Mouse (Mus musculus): ENCODE results near the gene Prox1. TPM values are rescaled to one million over a fixed set of nuclear protein-coding genes. Genes with fewer than 3 reads are reported as not detected.
A peak's percentile ranks its signal among the peaks of the same experiment; 100 is the strongest.

Gene Prox1
- total and polyA plus RNA-seq, 2 experiments: 20.1 to 23.0 TPM

DNA sequence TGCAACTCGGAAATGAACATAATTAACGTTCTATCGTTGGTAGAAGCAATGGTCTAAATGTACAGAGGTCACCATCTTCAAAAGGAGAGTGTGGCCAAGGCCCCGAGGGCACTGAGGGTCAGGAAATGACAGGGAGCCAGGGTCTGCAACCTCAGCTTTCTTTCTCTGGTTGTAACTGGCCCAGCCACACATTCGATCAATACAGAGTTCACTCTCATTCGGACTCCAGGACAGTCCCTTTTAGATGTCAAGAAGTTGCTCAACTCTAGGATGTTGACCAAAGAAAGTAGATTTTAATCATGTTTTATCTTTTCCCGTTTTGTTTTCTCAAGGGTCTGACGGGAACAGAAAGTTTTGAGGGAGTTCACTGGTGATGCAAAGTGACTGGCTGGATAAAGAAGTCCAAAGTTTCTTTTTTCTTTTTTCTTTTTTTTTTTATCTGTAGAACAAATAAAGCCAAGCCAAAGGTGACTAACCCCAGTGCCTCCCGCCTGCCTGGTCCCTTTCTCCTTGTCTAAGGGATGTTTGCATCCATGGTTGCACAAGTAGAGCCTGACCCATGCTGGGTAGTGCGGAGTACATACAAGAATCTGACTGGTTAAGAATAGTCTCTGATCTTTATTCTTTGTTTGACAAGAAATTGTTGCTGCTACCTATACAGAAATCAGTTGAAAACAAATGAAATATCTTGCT, 34.0 kb upstream of the Prox1 start:
- H3K27ac ChIP-seq (replicated peaks; ENCODE audit: insufficient read depth, low read depth, low read length): peak overlapping the region; percentile 78
- WGBS: 18% methylated on average over 10 of the region's 10 CpGs
- peak; percentile 97 for DNase-seq (ENCODE audit: extremely low read depth, low read depth, low spot score)

DNA sequence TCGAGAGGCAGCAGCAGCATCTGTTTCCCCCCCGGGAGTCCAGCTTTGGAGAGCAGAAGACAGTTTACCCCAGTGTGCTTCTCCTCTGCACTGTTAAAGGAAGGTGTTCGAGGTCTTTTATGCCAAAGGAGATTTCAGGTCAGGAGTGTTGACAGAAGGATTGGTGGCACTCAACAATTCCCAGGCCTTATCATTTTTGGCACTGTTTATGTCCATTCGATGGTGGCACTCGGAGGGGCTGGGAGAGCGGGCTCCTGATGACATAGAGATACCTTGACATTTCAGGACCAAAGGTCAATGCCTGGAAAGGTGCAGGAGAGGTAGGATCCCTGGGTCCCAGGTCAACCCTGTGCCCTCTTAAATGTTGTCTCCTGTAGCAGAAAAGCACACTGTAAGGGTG, 31.2 kb upstream of the Prox1 start:
- no peaks in the 10 kb centered on the region for H3K79me2 ChIP-seq (ENCODE audit: control insufficient read depth, insufficient read depth, low read length)
- H3K9ac ChIP-seq (ENCODE audit: low read depth, low read length): no peak overlapping the region
- H3K27ac ChIP-seq (replicated peaks; ENCODE audit: insufficient read depth, low read depth, low read length): peak overlapping the region; percentile 76
- H3K36me3 ChIP-seq (ENCODE audit: control insufficient read depth, insufficient read depth, low read length): no peaks in the 10 kb centered on the region
- peak; percentile 88 for DNase-seq (ENCODE audit: extremely low read depth, low read depth, low spot score)
- TF ChIP-seq POLR2A (IDR thresholded peaks at IDR 0.05; ENCODE audit: extremely low read depth, insufficient read depth, low read length) (no peak), CTCF (IDR thresholded peaks at IDR 0.05; ENCODE audit: low read depth, low read length) (no peak)
- H3K4me1 ChIP-seq (ENCODE audit: control insufficient read depth, insufficient read depth, low read length): peaks cover 17% of the 10 kb centered on the region
- H3K4me3 ChIP-seq (ENCODE audit: insufficient read depth, low read depth, low read length): no peak overlapping the region
- no peaks in the 10 kb centered on the region for H3K27me3 ChIP-seq (ENCODE audit: control insufficient read depth, insufficient read depth, low read length)
- WGBS: 21% methylated on average over 6 of the region's 6 CpGs

More for the DNA sequence above, 34.0 kb upstream of the Prox1 start:
- Histone ChIP-seq H3K79me2 (ENCODE audit: control insufficient read depth, insufficient read depth, low read length) (no peaks in the 10 kb centered on the region), H3K9ac (ENCODE audit: low read depth, low read length) (no peak overlapping the region), H3K27me3 (ENCODE audit: control insufficient read depth, insufficient read depth, low read length) (no peaks in the 10 kb centered on the region), H3K4me3 (ENCODE audit: insufficient read depth, low read depth, low read length) (no peak overlapping the region), H3K4me1 (ENCODE audit: control insufficient read depth, insufficient read depth, low read length) (peaks cover 21% of the 10 kb centered on the region), H3K36me3 (ENCODE audit: control insufficient read depth, insufficient read depth, low read length) (no peaks in the 10 kb centered on the region)
- no peak for TF ChIP-seq POLR2A (IDR thresholded peaks at IDR 0.05; ENCODE audit: extremely low read depth, insufficient read depth, low read length)
- no peak for TF ChIP-seq CTCF (IDR thresholded peaks at IDR 0.05; ENCODE audit: low read depth, low read length)

DNA sequence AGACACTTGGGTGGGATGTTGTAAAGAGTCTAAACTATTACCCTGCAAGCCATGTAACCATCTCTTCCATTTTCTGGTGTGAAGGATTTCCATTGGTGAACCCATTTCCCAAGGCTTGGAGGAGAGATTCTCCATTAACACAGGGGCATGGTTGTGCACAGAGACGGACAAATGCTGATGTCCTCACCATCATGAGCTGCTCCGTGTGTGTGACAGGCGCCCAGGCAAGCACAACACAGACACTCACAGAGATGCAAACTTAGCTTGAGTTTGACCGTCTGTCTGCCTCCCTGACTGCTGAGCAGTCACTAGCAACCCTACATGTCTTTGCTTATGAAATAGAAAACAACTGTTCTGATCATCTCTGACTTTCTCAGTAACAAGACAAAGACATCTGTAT, 30.5 kb upstream of the Prox1 start:
- Histone ChIP-seq H3K79me2 (ENCODE audit: control insufficient read depth, insufficient read depth, low read length) (no peaks in the 10 kb centered on the region), H3K27ac (replicated peaks; ENCODE audit: insufficient read depth, low read depth, low read length) (peak overlapping the region; percentile 76; the same call in 1 of the 2 replicates), H3K4me3 (ENCODE audit: insufficient read depth, low read depth, low read length) (no peak overlapping the region), H3K36me3 (ENCODE audit: control insufficient read depth, insufficient read depth, low read length) (no peaks in the 10 kb centered on the region), H3K9ac (ENCODE audit: low read depth, low read length) (no peak overlapping the region), H3K4me1 (ENCODE audit: control insufficient read depth, insufficient read depth, low read length) (peaks cover 17% of the 10 kb centered on the region), H3K27me3 (ENCODE audit: control insufficient read depth, insufficient read depth, low read length) (no peaks in the 10 kb centered on the region)
- DNase-seq (ENCODE audit: extremely low read depth, low read depth, low spot score): no peak
- TF ChIP-seq POLR2A (IDR thresholded peaks at IDR 0.05; ENCODE audit: extremely low read depth, insufficient read depth, low read length) (no peak), CTCF (IDR thresholded peaks at IDR 0.05; ENCODE audit: low read depth, low read length) (no peak)
- WGBS: 96% methylated on average over 4 of the region's 4 CpGs

DNA sequence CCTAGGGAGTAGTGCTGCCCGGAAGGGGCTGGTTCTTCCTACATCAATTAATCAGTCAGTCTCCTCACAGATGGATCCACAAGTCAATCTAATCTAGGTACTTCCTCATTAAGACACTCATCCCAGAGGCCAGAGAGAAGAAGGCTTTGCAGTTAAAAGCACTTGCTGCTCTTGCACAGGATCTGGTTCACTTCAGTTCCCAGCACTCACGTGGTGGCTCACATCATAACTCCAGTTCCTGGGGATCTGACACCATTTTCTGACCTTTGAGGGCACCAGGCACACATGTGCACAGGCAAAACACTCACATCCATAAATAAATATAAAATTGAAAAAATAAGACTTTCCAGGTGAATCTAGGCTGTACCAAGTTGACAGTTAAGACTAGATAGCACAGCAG, 27.7 kb upstream of the Prox1 start:
- WGBS: 79% methylated on average over 2 of the region's 2 CpGs
- Histone ChIP-seq H3K27me3 (ENCODE audit: control insufficient read depth, insufficient read depth, low read length) (no peaks in the 10 kb centered on the region), H3K79me2 (ENCODE audit: control insufficient read depth, insufficient read depth, low read length) (no peaks in the 10 kb centered on the region), H3K4me3 (ENCODE audit: insufficient read depth, low read depth, low read length) (no peak overlapping the region), H3K4me1 (ENCODE audit: control insufficient read depth, insufficient read depth, low read length) (peaks cover 12% of the 10 kb centered on the region), H3K9ac (ENCODE audit: low read depth, low read length) (no peak overlapping the region), H3K36me3 (ENCODE audit: control insufficient read depth, insufficient read depth, low read length) (no peaks in the 10 kb centered on the region), H3K27ac (replicated peaks; ENCODE audit: insufficient read depth, low read depth, low read length) (no peak overlapping the region)
- no peak for TF ChIP-seq POLR2A (IDR thresholded peaks at IDR 0.05; ENCODE audit: extremely low read depth, insufficient read depth, low read length)
- no peak for TF ChIP-seq CTCF (IDR thresholded peaks at IDR 0.05; ENCODE audit: low read depth, low read length)
- DNase-seq (ENCODE audit: extremely low read depth, low read depth, low spot score): no peak

DNA sequence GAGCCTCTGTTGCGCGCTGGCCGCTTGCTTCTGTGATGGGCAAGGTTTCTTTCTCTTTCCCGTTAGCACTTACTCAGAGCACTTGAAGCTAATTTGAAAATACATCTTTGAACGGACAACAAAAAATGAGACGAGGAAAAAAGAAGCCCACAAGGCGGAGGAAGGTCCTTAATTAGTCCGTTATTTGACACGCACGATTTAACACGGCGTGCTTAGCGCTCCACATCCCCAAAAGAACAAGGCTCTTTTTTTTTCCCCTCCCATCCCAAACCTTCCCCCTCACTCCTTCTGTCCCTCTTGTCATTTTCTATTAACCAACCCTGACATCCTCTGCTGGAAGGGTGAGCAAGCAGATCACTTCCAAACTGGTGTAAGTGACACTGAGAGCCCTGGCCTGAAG, 21.5 kb upstream of the Prox1 start:
- Histone ChIP-seq H3K9ac (ENCODE audit: low read depth, low read length) (no peak overlapping the region), H3K79me2 (ENCODE audit: control insufficient read depth, insufficient read depth, low read length) (no peaks in the 10 kb centered on the region), H3K36me3 (ENCODE audit: control insufficient read depth, insufficient read depth, low read length) (no peaks in the 10 kb centered on the region; the same call in 1 of the 2 replicates), H3K27me3 (ENCODE audit: control insufficient read depth, insufficient read depth, low read length) (no peaks in the 10 kb centered on the region), H3K4me1 (ENCODE audit: control insufficient read depth, insufficient read depth, low read length) (no peaks in the 10 kb centered on the region), H3K27ac (replicated peaks; ENCODE audit: insufficient read depth, low read depth, low read length) (no peak overlapping the region), H3K4me3 (ENCODE audit: insufficient read depth, low read depth, low read length) (no peak overlapping the region)
- TF ChIP-seq CTCF (IDR thresholded peaks at IDR 0.05; ENCODE audit: low read depth, low read length): no peak
- TF ChIP-seq POLR2A (IDR thresholded peaks at IDR 0.05; ENCODE audit: extremely low read depth, insufficient read depth, low read length): no peak
- 96% methylated on average over 13 of the region's 13 CpGs for WGBS
- DNase-seq (ENCODE audit: extremely low read depth, low read depth, low spot score): no peak

DNA sequence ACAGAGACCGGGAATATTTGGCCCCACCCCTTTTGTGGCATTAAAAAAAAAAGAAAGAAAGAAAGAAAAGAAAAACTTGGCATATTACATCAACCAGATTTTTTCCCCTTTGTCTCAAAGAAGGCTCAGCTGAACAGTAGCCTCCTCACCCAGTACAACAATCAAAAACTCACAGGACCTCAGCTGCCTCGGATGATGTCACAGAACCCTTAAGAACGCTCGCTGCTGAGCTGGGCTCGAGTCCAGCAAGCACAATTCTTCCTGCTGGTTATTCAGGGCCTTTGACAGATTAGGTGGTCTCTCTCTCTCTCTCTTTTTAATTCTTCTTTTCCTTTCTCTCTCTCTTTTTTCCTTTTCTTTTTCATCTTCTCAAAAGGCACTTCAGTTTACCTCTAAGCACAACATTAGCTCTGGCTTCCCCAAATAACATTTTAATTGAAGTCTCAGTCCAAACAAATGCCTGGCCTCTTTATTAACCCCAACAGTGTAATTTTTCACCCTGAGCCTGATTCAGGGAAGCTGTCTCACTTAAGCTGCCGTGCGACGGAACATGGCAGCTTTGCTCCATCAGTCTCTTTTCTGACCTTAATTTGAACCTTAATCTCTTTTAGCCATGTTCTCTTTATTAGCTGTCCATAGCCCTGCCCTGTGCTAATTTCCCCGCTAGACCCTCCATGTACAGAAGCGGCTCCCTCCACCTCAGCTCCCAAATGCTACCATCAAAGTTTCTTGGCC, 19.9 kb upstream of the Prox1 start:
- Histone ChIP-seq H3K27me3 (ENCODE audit: control insufficient read depth, insufficient read depth, low read length) (no peaks in the 10 kb centered on the region), H3K36me3 (ENCODE audit: control insufficient read depth, insufficient read depth, low read length) (no peaks in the 10 kb centered on the region; the same call in 1 of the 2 replicates), H3K27ac (replicated peaks; ENCODE audit: insufficient read depth, low read depth, low read length) (no peak overlapping the region), H3K4me3 (ENCODE audit: insufficient read depth, low read depth, low read length) (no peak overlapping the region), H3K79me2 (ENCODE audit: control insufficient read depth, insufficient read depth, low read length) (no peaks in the 10 kb centered on the region), H3K9ac (ENCODE audit: low read depth, low read length) (no peak overlapping the region), H3K4me1 (ENCODE audit: control insufficient read depth, insufficient read depth, low read length) (no peaks in the 10 kb centered on the region)
- DNase-seq (ENCODE audit: extremely low read depth, low read depth, low spot score): no peak
- TF ChIP-seq CTCF (IDR thresholded peaks at IDR 0.05; ENCODE audit: low read depth, low read length) (no peak), POLR2A (IDR thresholded peaks at IDR 0.05; ENCODE audit: extremely low read depth, insufficient read depth, low read length) (no peak)
- WGBS: 80% methylated on average over 10 of the region's 10 CpGs

Measured in liver, adult 2 months (tissue).